Mouse (Mus musculus): ENCODE results near the gene Slc7a5.

Gene Slc7a5

DNA sequence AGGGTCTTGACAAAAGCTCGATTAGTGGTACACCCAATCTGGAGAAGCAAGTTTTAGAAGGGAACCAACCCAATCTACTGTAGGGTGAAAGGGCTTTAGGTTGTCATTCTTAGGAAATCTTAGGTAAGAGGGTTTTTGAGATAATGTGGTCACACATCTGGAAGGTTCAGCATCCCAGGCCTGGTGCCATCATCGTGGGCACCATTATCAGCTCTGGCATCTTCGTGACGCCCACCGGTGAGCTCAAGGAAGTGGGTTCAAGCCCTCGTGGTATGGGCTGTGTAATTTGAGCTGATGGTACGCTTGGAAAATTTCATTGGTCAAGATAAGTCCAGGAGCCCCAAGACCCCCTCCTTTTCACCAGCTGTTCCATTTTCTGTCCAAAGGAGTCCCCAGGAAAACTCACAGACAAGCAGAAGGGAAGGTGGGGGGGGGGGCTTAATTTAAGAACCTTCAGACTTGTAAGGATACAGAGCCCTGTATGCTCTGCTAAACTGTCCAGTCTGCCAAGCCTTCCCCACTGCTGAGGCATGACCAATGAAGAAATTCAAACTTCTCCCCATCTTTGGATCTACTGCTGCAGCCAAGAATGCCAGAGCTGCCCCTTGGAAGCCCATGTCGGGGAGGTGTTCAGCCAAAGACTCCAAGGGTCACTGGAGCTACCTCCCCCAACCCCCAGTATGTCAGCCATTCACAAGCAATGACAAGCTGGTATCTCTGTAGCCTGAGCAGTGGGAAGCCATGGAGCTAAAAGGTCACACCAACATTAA lies 1.1 kb upstream of the Slc7a5 start:
- no peak for DNase-seq (ENCODE audit: low spot score)

DNA sequence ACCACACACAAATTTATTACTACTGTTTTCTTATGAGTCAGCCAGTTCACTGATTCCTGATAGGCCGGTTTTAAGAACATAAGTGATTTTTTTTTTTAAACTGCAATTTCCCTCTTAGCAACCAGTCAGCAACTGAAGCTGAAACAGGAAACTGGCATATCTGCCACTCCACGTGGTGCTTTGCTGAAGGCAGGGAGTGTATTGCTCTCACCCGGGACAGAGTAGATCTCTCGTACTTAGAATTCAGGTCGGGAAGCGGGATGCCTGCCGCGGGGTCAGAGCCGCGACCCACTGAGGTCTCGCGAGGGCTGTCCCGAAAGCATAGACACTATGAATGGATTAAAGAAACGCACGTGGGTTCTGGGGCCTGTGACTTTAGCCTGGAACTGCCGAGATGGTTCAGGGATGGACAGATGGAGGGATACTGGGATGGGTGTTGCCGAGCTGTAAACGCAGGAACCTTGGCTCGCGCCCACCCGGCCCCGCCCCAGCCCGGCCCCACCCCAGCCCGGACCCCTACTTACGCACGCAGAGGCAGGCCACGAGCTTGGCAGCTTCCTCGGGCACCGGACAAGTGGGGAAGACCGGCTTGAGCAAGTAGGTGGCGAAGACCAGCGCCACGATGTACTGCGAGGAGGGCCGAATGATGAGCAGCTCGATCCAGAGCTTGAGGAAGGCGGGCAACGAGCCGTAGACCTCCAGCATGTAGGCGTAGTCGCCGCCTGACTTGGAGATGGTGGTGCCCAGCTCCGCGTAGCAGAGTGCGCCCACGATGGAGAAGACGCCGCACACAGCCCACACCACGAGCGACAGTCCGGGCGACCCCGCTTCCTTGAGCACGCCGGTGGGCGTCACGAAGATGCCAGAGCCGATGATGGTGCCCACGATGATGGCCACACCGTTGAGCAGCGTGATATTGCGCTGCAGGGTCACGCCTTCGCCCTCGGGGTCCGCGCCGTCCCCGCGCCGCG lies 667 bp downstream of the Slc7a5 start:
- peak; percentile 39 for DNase-seq (ENCODE audit: low spot score)

DNA sequence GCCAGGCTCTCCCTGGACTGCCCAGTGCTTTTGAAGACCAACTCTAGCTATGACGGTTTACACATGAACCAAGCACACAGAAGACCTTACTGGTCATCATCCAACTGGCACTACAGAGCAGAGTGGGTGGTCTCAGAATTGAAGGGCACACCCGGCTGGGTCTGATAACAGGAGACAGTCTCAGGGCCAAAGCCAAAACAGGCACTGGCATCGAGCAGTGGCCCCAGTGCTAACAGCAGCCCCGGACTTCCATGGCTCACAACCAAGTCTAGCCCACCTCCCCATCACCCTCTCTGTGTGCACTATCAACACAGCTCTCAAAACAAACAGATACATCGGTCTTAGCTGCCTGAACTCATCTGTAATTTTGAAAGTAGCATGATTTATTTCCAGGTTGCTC lies 1.6 kb downstream of the Slc7a5 start:
- DNase-seq (ENCODE audit: low spot score): no peak

DNA sequence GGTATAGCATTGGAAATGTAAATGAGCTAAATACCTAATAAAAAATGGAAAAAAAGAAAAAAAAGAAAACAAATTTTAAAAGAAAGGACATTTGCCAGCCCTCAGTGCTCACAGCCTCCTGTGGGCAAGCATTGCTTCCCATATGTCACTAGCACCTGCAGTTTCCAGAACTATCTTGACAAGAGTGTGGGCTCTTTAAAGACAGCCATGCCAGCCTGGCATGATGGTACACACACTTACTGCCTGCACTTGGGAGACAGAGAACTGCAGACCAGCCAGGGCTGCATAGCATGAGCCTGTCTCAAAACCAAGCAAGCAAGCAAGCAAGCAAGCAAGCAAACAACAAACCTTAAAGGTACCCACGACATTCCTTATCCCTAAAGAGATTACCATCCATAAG lies 2.1 kb downstream of the Slc7a5 start:
- no peak for DNase-seq (ENCODE audit: low spot score)

DNA sequence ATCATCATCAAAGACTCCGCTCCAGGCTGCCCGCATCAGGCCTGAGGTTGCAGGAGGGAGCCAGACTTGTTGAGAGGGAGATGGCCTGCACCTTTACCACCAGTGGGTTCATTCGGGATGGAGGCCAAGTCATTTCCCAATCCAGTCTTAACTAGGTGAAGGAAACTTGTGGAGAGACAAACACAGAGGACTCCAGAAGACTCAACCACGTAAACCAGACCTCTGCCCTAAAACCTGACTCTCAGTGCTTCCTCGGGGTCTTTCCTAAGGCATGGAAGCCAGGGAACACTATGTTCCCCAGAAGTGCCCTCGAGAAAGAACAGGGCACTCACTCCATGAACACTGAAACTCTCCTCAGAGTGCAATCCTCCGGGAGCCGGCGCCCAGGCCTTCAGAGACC lies 2.5 kb downstream of the Slc7a5 start:
- DNase-seq (ENCODE audit: low spot score): peak; percentile 44

DNA sequence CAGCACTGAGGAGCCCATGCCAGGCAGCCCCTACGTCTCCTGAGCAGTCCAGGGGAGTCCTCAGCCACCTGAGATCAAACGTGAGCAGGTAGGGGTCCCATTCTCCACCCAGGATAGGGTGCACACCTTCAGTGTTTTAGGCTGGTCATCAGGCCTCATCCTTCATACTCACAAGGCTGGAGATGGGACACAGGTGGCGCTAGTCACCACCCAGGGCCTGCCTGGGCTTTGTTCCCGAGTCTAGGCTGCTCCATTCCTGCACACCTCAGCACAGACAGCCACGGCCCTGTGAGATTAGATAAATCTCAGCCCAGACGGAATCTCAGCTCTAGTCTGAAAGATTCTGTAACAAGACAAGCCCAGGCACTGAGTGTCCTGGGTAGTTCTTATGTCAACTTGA lies 3.5 kb downstream of the Slc7a5 start:
- no peak for DNase-seq (ENCODE audit: low spot score)

DNA sequence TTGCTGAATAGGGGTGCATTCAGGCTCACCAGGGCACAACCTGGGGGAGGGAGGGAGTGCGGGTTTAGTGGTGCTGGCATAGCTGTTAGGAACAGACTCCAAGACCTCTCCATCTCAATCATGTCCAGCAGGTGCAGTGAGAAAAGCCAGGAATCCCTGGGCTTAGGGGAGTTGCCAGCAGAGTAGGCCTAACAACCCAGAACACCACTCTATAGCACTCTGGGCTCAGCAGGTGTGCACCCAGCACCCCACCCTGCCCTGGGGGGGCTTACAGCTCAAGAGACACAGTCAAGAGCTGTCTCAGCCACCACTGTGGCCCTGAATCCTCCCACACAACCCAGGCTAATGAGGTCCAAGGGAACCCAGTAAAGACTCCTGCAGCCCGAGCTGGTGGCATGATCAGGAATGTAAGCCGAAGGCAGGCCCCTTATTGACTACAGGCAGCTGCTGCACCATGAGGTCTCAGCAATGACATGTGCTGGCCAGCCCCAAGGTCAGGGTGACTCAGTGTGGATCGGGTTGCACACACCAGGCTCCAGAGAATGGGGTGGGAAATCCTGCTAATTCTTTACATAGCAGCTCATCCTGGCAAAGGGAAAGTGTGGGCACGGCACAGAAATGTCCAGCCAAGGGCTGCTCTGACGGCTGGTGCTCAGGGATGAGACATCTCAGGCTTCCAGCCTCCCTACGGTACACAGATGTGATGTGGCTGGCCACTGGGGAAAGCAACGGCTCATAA lies 5.8 kb downstream of the Slc7a5 start:
- DNase-seq (ENCODE audit: low spot score): no peak

DNA sequence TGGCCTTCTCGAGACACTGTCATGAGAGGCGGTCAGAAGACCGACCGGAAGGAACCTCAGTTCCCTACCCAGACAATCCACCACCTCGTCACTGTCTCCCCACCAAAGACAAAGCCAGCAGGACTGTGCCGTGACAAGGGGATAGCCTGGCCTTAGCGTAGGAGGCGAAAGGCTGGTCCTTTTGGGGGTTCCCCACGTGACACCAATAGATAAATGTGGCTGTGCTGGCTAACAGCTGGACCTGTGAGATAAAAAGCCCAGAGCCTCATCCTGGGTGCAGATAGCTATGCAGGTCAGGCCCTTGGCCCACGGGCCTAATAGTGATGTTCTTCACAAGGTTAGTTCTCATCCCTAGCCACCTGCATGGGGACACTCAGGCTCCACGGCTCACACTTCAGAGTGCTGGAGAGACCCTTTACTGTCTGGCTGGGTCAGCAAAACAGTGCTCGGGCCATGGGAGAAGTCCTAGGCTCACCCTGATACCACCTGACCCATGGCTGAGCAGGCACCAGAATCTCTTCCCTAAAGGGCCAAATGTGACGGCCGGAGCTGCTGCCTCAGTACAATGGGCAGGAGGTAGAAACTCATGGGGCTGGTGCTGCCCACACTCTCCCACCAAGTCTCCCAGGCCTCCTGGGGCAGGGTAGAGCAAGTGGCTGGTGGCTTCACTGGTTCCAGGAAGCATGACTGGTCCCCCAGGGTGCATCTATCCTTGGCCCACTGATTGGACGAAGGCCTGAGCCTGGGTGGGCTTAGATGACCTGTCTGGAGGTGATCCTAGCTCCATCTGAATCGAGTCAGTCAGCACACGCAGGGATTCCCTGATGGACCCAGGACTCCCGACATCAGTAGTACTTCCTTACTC lies 8.1 kb downstream of the Slc7a5 start:
- no peak for DNase-seq (ENCODE audit: low spot score)

DNA sequence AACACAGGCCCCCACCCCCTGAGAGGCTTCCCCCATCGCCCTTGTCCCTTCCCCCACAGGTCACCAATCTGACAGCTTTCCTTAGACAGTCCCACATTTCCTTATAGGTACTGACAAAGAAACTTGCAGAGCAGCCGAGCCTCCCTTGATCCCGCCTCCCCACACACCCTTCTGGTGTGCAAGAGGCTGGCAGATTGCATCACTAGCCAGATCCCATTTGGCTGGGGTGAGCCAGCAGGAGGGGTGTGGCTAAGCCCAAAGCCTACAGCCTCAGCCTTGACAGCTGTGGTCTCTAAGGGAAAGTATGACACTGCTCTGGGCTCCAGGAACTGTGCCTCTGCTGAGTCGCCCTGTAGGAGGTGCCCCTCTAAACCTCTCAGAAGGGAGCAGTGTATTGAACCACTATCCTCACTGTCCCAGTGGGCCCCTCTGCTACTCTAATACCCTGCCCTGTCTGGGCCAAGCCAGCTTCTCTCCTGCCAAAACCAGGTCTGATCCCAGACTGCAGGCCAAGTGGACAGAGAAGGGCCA lies 9.0 kb downstream of the Slc7a5 start:
- DNase-seq (ENCODE audit: low spot score): peak; percentile 91

DNA sequence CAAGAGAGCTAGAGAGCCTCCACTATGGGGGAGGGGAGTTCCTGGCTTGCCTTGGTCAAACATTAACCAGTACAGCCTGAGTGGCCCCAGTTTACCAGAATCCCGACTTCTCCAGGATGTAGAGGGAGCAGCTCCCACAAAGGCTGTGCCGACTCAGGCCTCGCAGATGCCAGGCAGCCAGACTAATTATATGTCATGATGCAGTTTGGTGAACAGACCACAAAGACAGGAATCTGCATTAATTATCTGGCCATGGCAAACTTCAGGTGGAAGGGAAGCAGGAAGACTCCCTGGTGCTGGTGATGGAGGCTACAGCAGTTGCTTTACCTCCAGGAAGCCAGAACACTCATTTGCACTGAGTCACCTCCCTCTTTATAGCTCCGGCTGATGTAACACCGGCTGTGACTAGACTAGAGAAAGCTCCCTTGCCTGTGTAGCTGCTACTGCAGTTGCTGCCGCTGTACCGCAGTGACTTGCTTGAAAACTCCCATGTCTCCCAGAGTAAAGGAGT lies 9.6 kb downstream of the Slc7a5 start:
- DNase-seq (ENCODE audit: low spot score): no peak

DNA sequence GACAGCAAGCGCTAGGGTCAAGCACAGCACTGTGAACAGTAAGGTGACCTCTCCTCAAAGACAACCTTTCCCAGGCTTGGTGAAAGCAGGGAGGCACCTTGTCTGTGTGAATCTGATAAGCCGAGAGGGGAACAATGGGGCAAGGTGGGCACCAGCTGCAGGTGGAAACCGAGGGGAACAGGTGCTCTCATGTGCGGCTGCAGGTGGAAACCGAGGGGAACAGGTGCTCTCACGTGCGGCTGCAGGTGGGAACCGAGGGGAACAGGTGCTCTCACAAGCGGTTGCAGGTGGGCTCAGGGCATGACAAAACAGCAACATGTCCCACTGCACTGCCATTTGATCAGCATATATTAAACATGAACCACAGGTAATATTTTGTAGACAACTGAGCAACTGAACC lies 10.3 kb downstream of the Slc7a5 start:
- DNase-seq (ENCODE audit: low spot score): no peak

DNA sequence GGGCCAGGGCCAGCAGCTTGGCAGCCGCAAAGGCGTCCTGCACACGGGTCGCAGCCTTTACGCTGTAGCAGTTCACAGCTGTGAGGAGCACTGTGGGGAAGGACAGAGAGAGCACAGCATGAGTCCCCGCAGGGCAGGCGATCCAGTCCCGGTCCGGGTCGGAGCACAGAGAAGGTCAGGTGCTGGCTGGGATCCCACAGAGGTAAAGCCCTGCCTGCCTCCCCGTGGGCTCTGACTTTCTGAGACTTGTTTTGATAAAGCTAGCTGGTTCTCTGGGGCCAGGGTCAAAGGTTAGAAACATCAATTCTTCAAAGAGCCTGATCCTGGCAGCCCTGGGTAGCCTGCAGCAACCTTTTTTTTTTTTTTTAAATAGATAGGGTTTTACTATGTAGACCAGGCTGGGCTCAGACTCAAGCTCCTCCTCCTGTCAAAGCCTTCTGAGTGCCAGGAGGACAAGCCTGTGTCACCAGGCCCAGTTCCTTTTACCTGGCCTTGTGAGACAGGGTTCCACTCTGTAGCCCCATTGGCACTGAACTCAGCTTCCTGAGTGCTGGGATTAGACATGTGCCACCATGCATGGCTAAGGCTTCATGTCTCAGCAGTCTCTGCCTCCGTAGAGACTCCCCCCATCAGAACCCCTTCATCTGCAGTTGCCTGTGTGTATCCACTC lies 10.9 kb downstream of the Slc7a5 start:
- DNase-seq (ENCODE audit: low spot score): no peak

DNA sequence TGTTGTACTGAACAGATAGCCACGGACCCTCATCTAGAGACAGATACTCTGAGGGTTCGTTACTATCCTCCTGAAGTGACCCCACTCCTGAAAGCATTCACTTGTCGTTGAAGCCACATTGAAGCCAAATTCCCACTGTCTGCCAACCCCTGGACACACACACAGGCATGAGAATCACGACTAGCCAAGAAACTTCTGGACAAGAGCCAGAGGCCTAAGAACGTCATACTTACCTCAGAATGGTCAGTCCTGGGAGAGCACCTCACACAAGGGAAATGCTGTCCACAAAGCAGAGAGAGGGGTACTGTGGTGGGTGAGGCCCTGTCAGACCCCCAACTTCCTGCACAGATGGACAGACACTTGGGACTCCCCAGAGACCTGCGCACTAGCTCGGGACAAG lies 11.6 kb downstream of the Slc7a5 start:
- no peak for DNase-seq (ENCODE audit: low spot score)

DNA sequence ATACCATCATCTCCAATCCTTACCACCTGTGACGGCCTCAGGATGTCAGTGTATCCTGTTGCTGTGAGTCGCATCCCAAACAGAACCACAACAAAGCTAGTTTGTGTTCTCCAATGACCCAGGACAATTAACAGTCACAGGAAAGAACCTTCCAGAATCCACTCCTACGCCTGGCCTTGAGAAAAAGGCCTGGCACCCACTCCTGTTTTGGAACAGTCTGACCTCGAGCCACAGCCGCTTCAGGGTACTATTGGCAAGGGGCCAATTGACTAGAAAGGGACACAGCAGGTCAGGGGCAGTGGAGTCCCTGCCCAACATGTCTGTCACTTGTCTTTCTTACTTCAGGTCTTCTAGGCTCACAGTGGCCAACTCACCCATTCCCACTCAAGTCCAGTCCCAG lies 14.6 kb downstream of the Slc7a5 start:
- DNase-seq (ENCODE audit: low spot score): no peak

DNA sequence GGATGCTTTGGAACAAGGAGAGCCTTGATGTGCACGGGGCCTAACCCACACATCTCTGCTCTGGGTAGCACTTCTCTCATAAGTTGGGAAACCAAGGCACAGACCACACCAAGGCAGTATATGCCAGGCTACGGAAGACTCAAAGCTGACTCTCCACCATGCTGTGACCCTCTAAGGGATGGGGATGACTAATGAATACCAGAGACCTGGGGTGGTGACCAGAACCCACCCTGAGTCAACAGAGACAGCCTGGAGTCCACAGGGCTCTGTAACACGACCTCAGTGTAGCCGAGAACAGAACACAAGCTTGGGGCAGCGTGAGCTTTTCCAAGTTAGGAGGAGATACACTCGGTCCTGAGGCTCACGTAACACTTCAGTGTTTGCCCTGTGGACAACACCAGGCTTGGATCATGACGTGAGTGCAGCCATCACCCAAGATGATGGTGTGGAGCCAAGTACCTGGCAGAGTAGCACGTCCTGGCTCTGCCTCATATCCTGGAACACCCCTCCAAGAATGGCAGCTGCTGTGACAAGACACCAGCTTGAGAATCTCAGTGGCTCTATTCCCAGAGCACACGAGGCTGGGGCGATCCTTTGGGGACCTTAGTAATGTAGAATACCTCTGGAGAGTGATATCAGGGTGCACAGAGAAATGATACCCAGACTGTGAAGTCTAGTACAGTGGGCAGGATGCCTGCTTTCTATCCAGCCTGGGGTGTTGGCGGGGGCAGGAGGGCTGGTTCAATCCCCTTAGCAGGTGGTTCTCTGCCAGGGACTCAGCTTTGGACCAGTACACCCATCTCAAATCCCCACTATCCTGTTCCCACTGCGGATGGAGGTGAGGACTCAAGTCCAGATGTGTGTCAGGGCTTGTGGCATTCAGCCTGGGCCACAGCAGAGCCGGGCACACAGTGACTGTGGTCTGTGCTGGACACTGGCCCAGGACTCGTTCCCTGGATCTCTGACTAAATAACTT lies 17.4 kb downstream of the Slc7a5 start:
- no peak for DNase-seq (ENCODE audit: low spot score)

DNA sequence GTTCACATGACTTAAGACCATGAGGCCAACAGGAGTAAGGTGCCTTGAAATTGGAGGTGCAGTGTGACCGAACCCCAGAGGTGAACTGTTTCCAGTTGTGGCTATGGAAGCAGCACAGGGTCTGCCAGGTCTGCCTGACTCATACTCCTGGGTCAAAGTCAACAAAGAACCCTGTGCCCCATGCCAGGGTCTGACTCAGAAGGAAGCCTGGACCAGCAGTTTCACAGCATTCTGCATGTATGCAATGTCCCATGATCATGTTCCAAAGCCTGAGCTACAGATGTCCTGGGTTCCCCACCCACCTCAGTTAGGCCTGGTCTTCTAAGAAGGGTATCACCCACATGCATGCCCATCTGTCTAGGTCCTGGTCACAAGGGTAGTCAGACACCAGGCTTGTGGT lies 18.2 kb downstream of the Slc7a5 start:
- no peak for DNase-seq (ENCODE audit: low spot score)

DNA sequence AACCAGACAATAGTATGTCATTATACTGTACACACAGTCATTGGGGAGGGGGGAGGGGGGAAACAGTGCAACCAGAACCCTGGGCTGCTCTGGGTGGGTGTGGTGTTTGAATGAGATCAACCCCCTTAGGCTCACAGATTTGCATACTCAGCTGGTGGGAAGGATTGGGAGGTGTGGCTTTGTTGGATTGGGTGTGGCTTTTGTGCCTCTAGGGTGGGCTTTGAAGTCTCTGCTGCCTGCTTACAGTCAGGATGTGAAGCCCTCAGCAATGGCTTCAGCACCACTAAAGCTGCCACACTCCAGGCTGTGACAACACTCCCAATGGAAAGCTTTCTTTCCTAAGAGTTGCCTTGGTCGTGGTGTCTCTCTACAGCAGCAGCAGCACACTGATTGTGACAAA lies 19.9 kb downstream of the Slc7a5 start:
- DNase-seq (ENCODE audit: low spot score): no peak

DNA sequence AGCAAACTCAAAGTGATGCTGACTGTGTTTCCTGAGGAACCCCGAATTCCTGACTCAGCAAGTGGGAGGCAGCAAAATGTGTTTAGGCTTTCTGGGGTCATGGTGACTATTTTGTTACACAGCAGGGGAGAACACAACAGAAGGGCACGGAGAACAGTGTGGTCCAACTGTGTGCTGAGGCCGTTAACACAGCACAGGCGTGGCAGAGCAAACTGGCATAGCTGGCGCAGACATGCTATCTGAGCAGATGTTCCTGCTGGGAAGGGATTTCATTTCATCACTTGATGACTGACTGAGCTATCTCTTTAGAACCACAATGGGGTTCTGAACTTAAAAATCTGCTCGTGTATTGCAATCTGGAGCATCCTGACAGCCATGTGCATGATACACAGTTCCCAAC lies 22.1 kb downstream of the Slc7a5 start:
- no peak for DNase-seq (ENCODE audit: low spot score)

DNA sequence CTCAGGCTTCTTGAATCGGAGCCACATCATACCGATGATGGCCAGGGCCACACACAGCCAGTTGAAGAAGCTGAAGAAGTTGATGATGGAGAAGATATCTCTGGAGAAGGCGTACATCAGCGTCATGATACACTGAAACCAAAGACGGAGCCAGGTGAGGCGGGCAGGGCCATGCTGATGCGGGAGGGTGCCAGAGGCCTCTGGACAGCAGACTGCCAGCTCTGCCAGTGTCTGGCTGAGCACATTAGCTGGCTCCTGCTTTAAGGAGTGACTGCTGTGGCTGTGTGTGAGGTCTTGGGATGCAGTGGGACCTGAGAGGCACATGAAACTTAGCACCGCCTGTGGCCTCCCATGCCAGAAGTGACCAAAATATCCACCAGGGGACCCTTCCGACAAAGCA lies 22.5 kb downstream of the Slc7a5 start:
- DNase-seq (ENCODE audit: low spot score): no peak

Data from lung, postnatal 25 days (tissue).